Mouse (Mus musculus) kidney, postnatal 0 days (tissue): Measurements from ENCODE around the gene Gm10840. TPM values are rescaled to one million over a fixed set of nuclear protein-coding genes. Genes with fewer than 3 reads are reported as not detected.

Source experiments
- ATAC-seq: fragments of 200-750 bp; cut with Nextera tagmentation; replicated peaks from 2 replicates; pipeline ENCODE4 v1.8.0; 2017; ENCODE audit warnings: low read depth, moderate number of reproducible peaks, moderate TSS enrichment, moderate library complexity; ENCODE audit not compliant: low FRiP score
- DNase-seq: peaks from one replicate; pipeline ENCODE4 v3.0.0-alpha.2; 2016; ENCODE audit warnings: low spot score
- H3K27ac ChIP-seq: fragments of 300-500 bp; sonication (generic); 2 replicates; pipeline ENCODE4 v1.5.1; 2014; ENCODE audit warnings: mild to moderate bottlenecking
- H3K27me3 ChIP-seq: fragments of 300-500 bp; sonication (generic); 2 replicates; pipeline ENCODE4 v1.6.1; 2014; ENCODE audit warnings: low read length, mixed read lengths; ENCODE audit not compliant: insufficient read depth
- H3K36me3 ChIP-seq: fragments of 300-500 bp; sonication (generic); 2 replicates; pipeline ENCODE4 v1.6.1; 2014; ENCODE audit warnings: low read length, mixed read lengths; ENCODE audit not compliant: insufficient read depth
- H3K4me1 ChIP-seq: fragments of 300-500 bp; sonication (generic); replicated peaks from 2 replicates; pipeline ENCODE4 v1.6.1; 2014; ENCODE audit warnings: antibody characterized with exemption, low read length, mixed read lengths; ENCODE audit not compliant: insufficient read depth
- H3K4me2 ChIP-seq: fragments of 300-500 bp; sonication (generic); 2 replicates; pipeline ENCODE4 v1.6.1; 2014; ENCODE audit warnings: mild to moderate bottlenecking, low read length, moderate library complexity, mixed read lengths
- H3K4me3 ChIP-seq: fragments of 300-500 bp; sonication (generic); replicated peaks from 2 replicates; pipeline ENCODE4 v1.5.1; 2014; ENCODE audit warnings: low read depth, low read length
- H3K9ac ChIP-seq: fragments of 300-500 bp; sonication (generic); 2 replicates; pipeline ENCODE4 v1.6.1; 2014; ENCODE audit warnings: low read depth, low read length
- H3K9me3 ChIP-seq: fragments of 300-500 bp; sonication (generic); replicated peaks from 2 replicates; pipeline ENCODE4 v1.6.1; 2016; ENCODE audit warnings: low read length, inconsistent platforms, mixed read lengths
- CTCF ChIP-seq: IDR thresholded peaks from 2 replicates; pipeline ENCODE4 v1.5.1; 2016; ENCODE audit warnings: antibody characterized with exemption, low read depth, mild to moderate bottlenecking, moderate library complexity
- WGBS: fragments of 180-500 bp; shearing (Covaris S2); extraction: QIAGEN DNeasy Blood & Tissue Kit; methylation state at CpG from one replicate; pipeline ENCODE4 v1.1.7; 2014; 5-methylcytosine and 5-hydroxymethylcytosine counted together
- polyA plus RNA-seq: library from polyadenylated mRNA; unstranded; fragments of >200 nt; fragmentation: Nextera tagmentation; extraction: Ambion mirVana; gene quantifications from 2 replicates; pipeline ENCODE4 v1.2.1, GENCODE M21; 2015

Gene Gm10840
- polyA plus RNA-seq, 1 experiment from 2014 or later = not detected

DNA sequence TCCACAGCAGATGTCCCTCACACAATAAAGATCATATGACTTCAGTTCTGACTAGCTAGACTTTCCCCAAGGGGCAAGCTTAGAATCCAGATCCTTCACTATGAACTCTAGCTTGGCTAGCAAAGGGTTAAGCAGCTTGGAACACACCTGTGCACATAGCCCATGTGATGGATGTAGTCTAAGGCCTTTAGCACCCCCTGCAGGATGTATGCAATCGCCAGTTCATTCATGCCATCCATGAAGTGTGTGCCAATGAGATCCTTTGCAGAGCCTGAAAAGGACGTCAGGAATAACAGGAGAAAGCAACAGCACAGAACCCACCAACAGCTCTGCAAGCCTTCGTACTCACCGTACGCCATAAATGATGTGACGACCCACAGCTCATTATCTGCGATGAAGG, 10.2 kb downstream of the Gm10840 start:
- H3K9me3 ChIP-seq = no peaks in the 10 kb centered on the region
- no peak overlapping the region for H3K4me3 ChIP-seq
- ATAC-seq (no peak), DNase-seq (peak; percentile 23)
- WGBS = 76% methylated on average over 7 of the region's 7 CpGs
- no peak overlapping the region for H3K4me2 ChIP-seq
- no peaks in the 10 kb centered on the region for H3K4me1 ChIP-seq
- H3K36me3 ChIP-seq = peaks cover 12% of the 10 kb centered on the region
- no peak overlapping the region for H3K9ac ChIP-seq
- no peaks in the 10 kb centered on the region for H3K27me3 ChIP-seq
- peak; percentile 70 for TF ChIP-seq CTCF
- H3K27ac ChIP-seq = no peak overlapping the region

- Histone ChIP-seq H3K4me1 (no peaks in the 10 kb centered on the region), H3K27me3 (no peaks in the 10 kb centered on the region), H3K27ac (no peak overlapping the region), H3K4me2 (no peak overlapping the region), H3K9me3 (no peaks in the 10 kb centered on the region), H3K4me3 (no peak overlapping the region), H3K9ac (no peak overlapping the region), H3K36me3 (peaks cover 4% of the 10 kb centered on the region)
- no peak for TF ChIP-seq CTCF
- 93% methylated on average over 2 of the region's 2 CpGs for WGBS
- ATAC-seq = no peak
- no peak for DNase-seq
Measured at GRCm38 (mm10) chr11:106173228-106173627, 12.6 kb downstream of the Gm10840 start.

GRCm38 (mm10) chr11:106174372-106174771, 13.7 kb downstream of the Gm10840 start:
- TF ChIP-seq CTCF = no peak
- DNase-seq = peak; percentile 21
- H3K9ac ChIP-seq = no peak overlapping the region
- H3K27ac ChIP-seq = no peak overlapping the region
- no peak overlapping the region for H3K4me3 ChIP-seq
- ATAC-seq = no peak
- no peaks in the 10 kb centered on the region for H3K9me3 ChIP-seq
- no peaks in the 10 kb centered on the region for H3K27me3 ChIP-seq
- no peak overlapping the region for H3K4me2 ChIP-seq
- 50% methylated on average over 5 of the region's 5 CpGs for WGBS
- H3K36me3 ChIP-seq = peaks cover 2% of the 10 kb centered on the region; the same call in 1 of the 2 replicates
- no peaks in the 10 kb centered on the region for H3K4me1 ChIP-seq

- H3K36me3 ChIP-seq = peaks cover 2% of the 10 kb centered on the region; the same call in 1 of the 2 replicates
- H3K9me3 ChIP-seq = no peaks in the 10 kb centered on the region
- H3K4me1 ChIP-seq = no peaks in the 10 kb centered on the region
- H3K4me3 ChIP-seq = no peak overlapping the region
- H3K9ac ChIP-seq = no peak overlapping the region
- ATAC-seq = no peak
- no peak for TF ChIP-seq CTCF
- H3K27me3 ChIP-seq = no peaks in the 10 kb centered on the region
- 31% methylated on average over 3 of the region's 3 CpGs for WGBS
- H3K4me2 ChIP-seq = no peak overlapping the region
- no peak overlapping the region for H3K27ac ChIP-seq
- no peak for DNase-seq
Measured at GRCm38 (mm10) chr11:106175081-106175480, 14.4 kb downstream of the Gm10840 start.

DNA sequence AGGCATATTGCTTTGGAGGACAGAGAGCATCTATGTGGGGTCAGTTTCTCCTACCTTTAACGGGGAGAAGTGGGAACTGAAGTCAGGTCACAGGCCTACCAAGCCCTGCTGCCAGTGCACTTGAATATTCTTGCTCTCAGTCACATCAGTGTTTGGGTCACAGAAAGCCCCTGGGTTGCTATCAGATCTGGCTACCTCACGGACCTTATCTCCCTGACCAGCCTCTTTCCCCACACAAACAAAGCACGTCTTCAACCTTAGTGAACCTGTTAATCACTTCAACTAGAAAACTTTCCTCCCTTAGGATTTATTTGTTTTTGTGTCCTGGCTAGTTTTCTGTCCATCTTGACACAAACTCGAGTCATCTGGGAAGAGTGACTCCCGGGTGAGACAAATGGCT, 15.7 kb downstream of the Gm10840 start:
- H3K27me3 ChIP-seq = no peaks in the 10 kb centered on the region
- TF ChIP-seq CTCF = no peak
- ATAC-seq = no peak

GRCm38 (mm10) chr11:106178036-106178782, 17.6 kb downstream of the Gm10840 start:
- no peak overlapping the region for H3K27ac ChIP-seq
- no peak for ATAC-seq
- H3K9ac ChIP-seq = no peak overlapping the region
- no peak overlapping the region for H3K4me3 ChIP-seq
- H3K27me3 ChIP-seq = no peaks in the 10 kb centered on the region
- H3K9me3 ChIP-seq = no peaks in the 10 kb centered on the region
- TF ChIP-seq CTCF = no peak
- 65% methylated on average over 5 of the region's 5 CpGs for WGBS
- H3K4me2 ChIP-seq = no peak overlapping the region
- DNase-seq = no peak
- H3K4me1 ChIP-seq = no peaks in the 10 kb centered on the region
- H3K36me3 ChIP-seq = 0 out of 2 replicates have a peak, but pooled peaks cover 2% of the 10 kb centered on the region

More for the DNA sequence above, 15.7 kb downstream of the Gm10840 start:
- no peak for DNase-seq
- Histone ChIP-seq H3K36me3 (peaks cover 2% of the 10 kb centered on the region; the same call in 1 of the 2 replicates), H3K4me3 (no peak overlapping the region), H3K9me3 (no peaks in the 10 kb centered on the region), H3K4me1 (no peaks in the 10 kb centered on the region), H3K9ac (no peak overlapping the region), H3K4me2 (no peak overlapping the region), H3K27ac (no peak overlapping the region)
- WGBS = 86% methylated on average over 5 of the region's 5 CpGs
